Mouse (Mus musculus) embryonic facial prominence, embryonic 15.5 days (tissue): Measurements from ENCODE around the gene Cabp4. TPM values are rescaled to one million over a fixed set of nuclear protein-coding genes. Genes with fewer than 3 reads are reported as not detected.

Experiments used
- ATAC-seq: fragments of 200-750 bp; cut with Nextera tagmentation; 2 replicates; pipeline ENCODE4 v1.8.0; 2017; ENCODE audit warnings: low read depth, moderate TSS enrichment; ENCODE audit not compliant: insufficient number of reproducible peaks, low FRiP score, low TSS enrichment
- H3K27ac ChIP-seq: fragments of 300-500 bp; sonication (generic); replicated peaks from 2 replicates; pipeline ENCODE4 v1.5.1; 2015; ENCODE audit warnings: mild to moderate bottlenecking, inconsistent platforms
- H3K27me3 ChIP-seq: fragments of 300-500 bp; sonication (generic); 2 replicates; pipeline ENCODE4 v1.6.1; 2015; ENCODE audit warnings: inconsistent platforms
- H3K36me3 ChIP-seq: fragments of 300-500 bp; sonication (generic); 2 replicates; pipeline ENCODE4 v1.6.1; 2015; ENCODE audit warnings: mild to moderate bottlenecking, inconsistent platforms
- H3K4me1 ChIP-seq: fragments of 300-500 bp; sonication (generic); 2 replicates; pipeline ENCODE4 v1.6.1; 2015; ENCODE audit warnings: inconsistent platforms
- H3K4me2 ChIP-seq: fragments of 300-500 bp; sonication (generic); replicated peaks from 2 replicates; pipeline ENCODE4 v1.6.1; 2015; ENCODE audit warnings: mild to moderate bottlenecking, inconsistent platforms
- H3K4me3 ChIP-seq: fragments of 300-500 bp; sonication (generic); replicated peaks from 2 replicates; pipeline ENCODE4 v1.5.1; 2015; ENCODE audit warnings: mild to moderate bottlenecking, inconsistent platforms
- H3K9ac ChIP-seq: fragments of 300-500 bp; sonication (generic); 2 replicates; pipeline ENCODE4 v1.6.1; 2015; ENCODE audit warnings: inconsistent platforms
- H3K9me3 ChIP-seq: fragments of 300-500 bp; sonication (generic); replicated peaks from 2 replicates; pipeline ENCODE4 v1.6.1; 2016; ENCODE audit warnings: inconsistent platforms
- WGBS: fragments of 180-500 bp; shearing (Covaris S2); methylation state at CpG from one replicate; pipeline ENCODE4 v1.1.7; 2015; 5-methylcytosine and 5-hydroxymethylcytosine counted together
- polyA plus RNA-seq: library from polyadenylated mRNA; unstranded; fragments of >200 nt; fragmentation: Nextera tagmentation; extraction: Ambion mirVana; gene quantifications from 2 replicates; pipeline ENCODE4 v1.2.1, GENCODE M21; 2015

Gene Cabp4
- polyA plus RNA-seq, 1 experiment from 2014 or later: 0.31 TPM

DNA sequence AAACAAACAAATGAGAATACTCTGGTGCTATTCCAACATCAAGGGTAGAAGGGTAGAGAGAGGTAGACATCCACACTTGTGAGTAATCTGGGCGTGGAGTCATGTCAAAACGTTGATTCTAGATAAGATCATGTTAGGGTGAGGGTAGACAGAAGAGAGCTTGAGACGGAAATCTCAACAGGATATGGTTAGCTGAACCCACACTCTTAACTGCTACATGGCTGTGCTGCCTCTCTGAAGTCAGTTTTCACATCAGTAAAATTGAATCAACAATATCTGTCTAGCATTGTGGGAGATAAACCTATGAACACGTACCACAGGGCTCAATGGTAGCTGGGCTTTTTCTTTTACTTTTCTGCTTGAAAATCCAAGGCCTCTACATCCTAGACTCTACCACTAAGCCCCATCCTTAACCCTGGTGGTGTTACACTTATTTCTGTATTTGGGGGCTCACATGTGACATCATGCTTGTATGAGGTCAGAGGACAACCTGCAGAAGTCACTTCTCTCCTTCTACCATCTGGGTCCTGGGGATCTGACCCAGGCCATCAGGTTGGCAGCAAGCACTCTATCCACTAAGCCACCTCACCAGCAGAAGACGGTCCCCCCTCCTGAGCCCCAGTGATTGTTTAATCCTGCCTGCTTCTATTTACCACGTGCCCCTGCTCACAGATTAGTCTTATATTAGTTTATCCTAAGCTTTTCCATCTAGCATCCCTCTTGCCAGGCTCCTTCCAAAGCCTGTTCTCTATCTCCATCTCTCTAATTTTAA lies 23.9 kb downstream of the Cabp4 start:
- Histone ChIP-seq H3K9ac (no peak overlapping the region), H3K27me3 (no peaks in the 10 kb centered on the region), H3K4me2 (peak overlapping the region; percentile 53), H3K4me3 (no peak overlapping the region; the same call in 1 of the 2 replicates), H3K4me1 (peaks cover 25% of the 10 kb centered on the region), H3K36me3 (peaks cover 28% of the 10 kb centered on the region), H3K27ac (no peak overlapping the region), H3K9me3 (no peaks in the 10 kb centered on the region)
- WGBS: 77% methylated on average over 6 of the region's 6 CpGs
- ATAC-seq: no peak

DNA sequence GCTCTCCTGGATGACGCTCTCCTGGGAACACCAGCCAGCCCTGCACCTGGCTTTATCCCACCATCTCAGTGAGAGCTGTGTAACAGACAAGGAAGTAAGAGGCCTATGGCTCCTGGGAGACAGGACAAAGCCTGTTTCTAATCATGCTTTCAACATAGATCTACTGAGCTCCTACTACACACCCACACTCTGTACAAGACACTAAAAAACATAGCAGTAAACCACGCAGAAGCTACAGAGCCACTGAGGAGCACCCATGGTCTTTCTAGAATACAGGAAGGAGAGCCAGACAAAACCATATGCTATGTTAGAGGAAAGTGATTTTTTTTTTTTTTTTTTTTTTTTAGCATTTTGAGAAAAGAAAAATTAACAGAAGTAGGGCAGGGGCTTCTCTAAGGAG lies 25.5 kb downstream of the Cabp4 start:
- Histone ChIP-seq H3K27ac (no peak overlapping the region), H3K4me2 (no peak overlapping the region), H3K9me3 (no peaks in the 10 kb centered on the region), H3K9ac (no peak overlapping the region), H3K36me3 (peaks cover 43% of the 10 kb centered on the region), H3K27me3 (no peaks in the 10 kb centered on the region), H3K4me1 (peaks cover 23% of the 10 kb centered on the region), H3K4me3 (no peak overlapping the region)
- WGBS: 91% methylated on average over 2 of the region's 2 CpGs
- ATAC-seq: no peak

GRCm38 (mm10) chr19:4117006-4117405 lies 26.8 kb downstream of the Cabp4 start:
- no peak overlapping the region for H3K27ac ChIP-seq
- WGBS: 97% methylated on average over 7 of the region's 7 CpGs
- no peaks in the 10 kb centered on the region for H3K9me3 ChIP-seq
- no peak overlapping the region for H3K4me2 ChIP-seq
- ATAC-seq: no peak
- no peak overlapping the region for H3K9ac ChIP-seq
- no peaks in the 10 kb centered on the region for H3K27me3 ChIP-seq
- peaks cover 24% of the 10 kb centered on the region for H3K4me1 ChIP-seq
- H3K36me3 ChIP-seq: peaks cover 57% of the 10 kb centered on the region
- no peak overlapping the region for H3K4me3 ChIP-seq

DNA sequence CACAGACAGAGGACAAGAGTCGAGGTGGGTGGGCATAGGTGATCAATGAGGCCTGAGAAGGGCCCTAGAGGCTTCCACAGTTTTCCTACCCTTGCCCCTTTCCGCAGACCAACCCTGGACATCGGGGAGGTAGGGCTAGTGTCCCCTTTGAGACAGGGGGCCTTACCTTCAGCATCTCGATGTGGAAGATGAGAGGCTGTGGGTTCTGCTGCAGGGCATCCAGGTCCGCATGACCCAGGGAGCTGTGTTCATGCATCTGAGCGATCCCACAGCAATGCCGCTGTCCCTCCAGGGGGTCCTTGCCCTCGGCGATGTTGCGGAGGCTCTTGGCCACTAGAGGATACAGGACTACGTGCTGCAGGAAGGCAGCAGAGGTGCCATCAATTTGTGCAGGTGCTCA lies 28.0 kb downstream of the Cabp4 start:
- peaks cover 22% of the 10 kb centered on the region for H3K4me1 ChIP-seq
- no peak overlapping the region for H3K4me3 ChIP-seq
- WGBS: 85% methylated on average over 11 of the region's 11 CpGs
- H3K9ac ChIP-seq: no peak overlapping the region
- no peak overlapping the region for H3K27ac ChIP-seq
- H3K36me3 ChIP-seq: peaks cover 63% of the 10 kb centered on the region
- no peak for ATAC-seq
- H3K27me3 ChIP-seq: no peaks in the 10 kb centered on the region
- H3K9me3 ChIP-seq: no peaks in the 10 kb centered on the region
- no peak overlapping the region for H3K4me2 ChIP-seq

- no peak overlapping the region for H3K4me2 ChIP-seq
- 98% methylated on average over 10 of the region's 10 CpGs for WGBS
- peaks cover 63% of the 10 kb centered on the region for H3K36me3 ChIP-seq
- no peak overlapping the region for H3K9ac ChIP-seq
- H3K4me1 ChIP-seq: peaks cover 15% of the 10 kb centered on the region; the same call in 1 of the 2 replicates
- H3K9me3 ChIP-seq: no peaks in the 10 kb centered on the region
- no peak overlapping the region for H3K27ac ChIP-seq
- no peaks in the 10 kb centered on the region for H3K27me3 ChIP-seq
- ATAC-seq: no peak
- no peak overlapping the region for H3K4me3 ChIP-seq
Measured at GRCm38 (mm10) chr19:4115144-4115543, 28.7 kb downstream of the Cabp4 start.

GRCm38 (mm10) chr19:4114551-4114950 lies 29.3 kb downstream of the Cabp4 start:
- 87% methylated on average over 10 of the region's 10 CpGs for WGBS
- Histone ChIP-seq H3K4me2 (no peak overlapping the region), H3K4me3 (no peak overlapping the region), H3K4me1 (0 out of 2 replicates have a peak, but pooled peaks cover 11% of the 10 kb centered on the region), H3K9me3 (no peaks in the 10 kb centered on the region), H3K27ac (no peak overlapping the region), H3K27me3 (no peaks in the 10 kb centered on the region), H3K9ac (no peak overlapping the region), H3K36me3 (peaks cover 63% of the 10 kb centered on the region)
- no peak for ATAC-seq

DNA sequence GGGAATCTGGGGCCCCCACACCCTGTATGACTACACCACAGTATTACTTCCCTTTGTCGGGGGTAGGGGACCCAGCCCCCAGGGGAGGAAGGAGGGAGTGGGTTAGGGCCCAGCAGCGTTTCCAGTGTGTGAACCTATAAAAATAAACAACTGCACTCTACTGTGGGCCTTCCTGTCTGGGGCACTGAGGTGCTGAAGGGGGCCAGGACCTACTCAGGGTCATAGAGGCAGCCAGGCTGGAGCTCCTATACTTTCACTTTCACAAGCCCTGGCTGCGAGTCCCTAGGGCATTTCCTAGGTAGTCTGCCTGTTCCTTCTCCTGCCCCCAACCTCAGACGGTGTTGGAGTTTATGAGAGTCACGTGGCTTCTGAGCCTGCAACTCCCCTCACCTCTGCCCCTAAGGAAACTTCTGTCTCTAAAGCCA lies 30.0 kb downstream of the Cabp4 start:
- Histone ChIP-seq H3K4me3 (no peak overlapping the region), H3K36me3 (peaks cover 63% of the 10 kb centered on the region), H3K4me1 (0 out of 2 replicates have a peak, but pooled peaks cover 9% of the 10 kb centered on the region), H3K9me3 (no peaks in the 10 kb centered on the region), H3K27ac (no peak overlapping the region), H3K9ac (no peak overlapping the region), H3K4me2 (no peak overlapping the region), H3K27me3 (no peaks in the 10 kb centered on the region)
- 68% methylated on average over 5 of the region's 5 CpGs for WGBS
- no peak for ATAC-seq

DNA sequence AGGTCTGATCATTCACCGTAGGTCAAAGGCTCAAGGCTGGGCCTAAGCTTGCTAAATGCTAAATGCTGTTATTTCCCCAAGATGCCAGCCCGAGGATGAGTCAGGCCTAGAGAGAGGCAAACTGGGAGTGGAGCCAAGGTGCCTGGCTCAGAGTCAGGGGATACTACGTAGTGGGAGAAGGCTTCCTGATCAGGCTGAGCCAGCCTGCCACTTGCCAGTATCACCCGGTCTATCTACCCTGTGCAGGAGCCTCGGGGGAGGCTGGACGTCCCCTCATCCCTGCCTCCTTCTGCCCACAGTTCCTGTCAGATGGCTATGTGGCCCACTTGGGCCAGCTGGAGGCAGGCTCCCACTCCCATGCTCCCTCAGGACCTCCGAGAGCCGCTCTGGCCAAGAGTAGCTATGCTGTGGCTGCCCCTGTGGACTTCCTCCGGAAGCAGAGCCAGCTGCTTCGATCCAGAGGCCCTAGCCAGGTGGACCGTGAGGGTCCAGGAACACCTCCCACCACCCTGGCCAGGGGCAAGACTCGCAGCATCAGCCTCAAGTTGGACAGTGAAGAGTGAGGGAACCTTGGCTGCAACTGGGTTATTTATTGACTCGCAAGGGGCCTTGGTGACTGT lies 30.5 kb downstream of the Cabp4 start:
- H3K27ac ChIP-seq: no peak overlapping the region
- H3K4me3 ChIP-seq: no peak overlapping the region
- H3K9ac ChIP-seq: no peak overlapping the region
- no peak overlapping the region for H3K4me2 ChIP-seq
- no peaks in the 10 kb centered on the region for H3K9me3 ChIP-seq
- H3K4me1 ChIP-seq: 0 out of 2 replicates have a peak, but pooled peaks cover 9% of the 10 kb centered on the region
- ATAC-seq: no peak
- no peaks in the 10 kb centered on the region for H3K27me3 ChIP-seq
- WGBS: 70% methylated on average over 13 of the region's 13 CpGs
- peaks cover 63% of the 10 kb centered on the region for H3K36me3 ChIP-seq

GRCm38 (mm10) chr19:4112063-4112960 lies 31.5 kb downstream of the Cabp4 start:
- ATAC-seq: no peak
- Histone ChIP-seq H3K9ac (no peak overlapping the region), H3K4me2 (no peak overlapping the region), H3K27ac (no peak overlapping the region), H3K9me3 (no peaks in the 10 kb centered on the region), H3K4me1 (0 out of 2 replicates have a peak, but pooled peaks cover 9% of the 10 kb centered on the region), H3K4me3 (no peak overlapping the region), H3K36me3 (peaks cover 56% of the 10 kb centered on the region), H3K27me3 (no peaks in the 10 kb centered on the region)
- WGBS: 94% methylated on average over 26 of the region's 26 CpGs

DNA sequence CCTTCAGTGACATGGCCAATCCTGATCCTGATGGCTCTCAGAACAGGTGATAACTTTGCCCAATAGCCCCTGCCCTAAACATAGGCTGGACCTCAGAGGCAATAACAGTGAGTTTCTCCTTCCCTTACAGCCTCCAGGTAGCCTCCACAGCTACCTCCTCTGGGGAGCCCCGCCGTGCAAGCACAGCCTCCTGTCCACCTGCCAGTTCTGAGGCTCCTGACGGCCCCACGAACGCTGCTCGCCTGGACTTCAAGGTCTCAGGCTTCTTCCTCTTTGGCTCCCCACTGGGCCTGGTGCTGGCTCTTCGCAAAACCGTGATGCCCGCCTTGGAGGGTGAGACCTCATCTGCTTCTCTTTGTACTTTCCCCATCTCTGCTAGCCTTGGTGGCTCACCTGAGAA lies 35.3 kb downstream of the Cabp4 start:
- ATAC-seq: no peak

DNA sequence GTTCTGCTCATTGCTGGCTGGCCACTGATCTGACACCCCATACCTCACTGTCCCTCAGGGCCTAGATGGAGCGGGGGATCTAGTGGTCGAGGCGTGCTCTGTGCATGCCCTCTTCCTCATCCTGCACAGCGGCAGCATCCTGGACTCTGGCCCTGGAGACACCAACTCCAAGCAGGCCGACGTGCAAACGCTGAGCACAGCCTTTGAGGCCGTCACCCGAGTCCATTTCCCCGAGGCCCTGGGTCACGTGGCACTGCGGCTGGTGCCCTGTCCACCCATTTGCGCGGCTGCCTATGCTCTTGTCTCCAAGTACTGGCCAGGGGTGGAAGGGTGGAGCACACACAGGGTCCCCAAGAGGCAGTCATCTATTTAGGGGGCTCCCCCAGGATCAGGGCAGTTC lies 37.2 kb downstream of the Cabp4 start:
- Histone ChIP-seq H3K4me2 (no peak overlapping the region), H3K36me3 (peaks cover 3% of the 10 kb centered on the region; the same call in 1 of the 2 replicates), H3K9ac (no peak overlapping the region), H3K4me1 (no peaks in the 10 kb centered on the region), H3K27ac (no peak overlapping the region), H3K9me3 (no peaks in the 10 kb centered on the region), H3K4me3 (no peak overlapping the region), H3K27me3 (peaks cover 10% of the 10 kb centered on the region)
- 89% methylated on average over 14 of the region's 14 CpGs for WGBS
- ATAC-seq: no peak

More for the DNA sequence above, 35.3 kb downstream of the Cabp4 start:
- Histone ChIP-seq H3K27me3 (no peaks in the 10 kb centered on the region), H3K4me2 (no peak overlapping the region), H3K27ac (no peak overlapping the region), H3K36me3 (peaks cover 21% of the 10 kb centered on the region), H3K4me3 (no peak overlapping the region), H3K4me1 (0 out of 2 replicates have a peak, but pooled peaks cover 3% of the 10 kb centered on the region), H3K9me3 (no peaks in the 10 kb centered on the region), H3K9ac (no peak overlapping the region)
- WGBS: 82% methylated on average over 9 of the region's 9 CpGs
